Mouse (Mus musculus) limb, embryonic 15.5 days (tissue): ENCODE data around the gene Wbp2. TPM values are rescaled to one million over a fixed set of nuclear protein-coding genes. Genes with fewer than 3 reads are reported as not detected.

ENCODE experiments used
- ATAC-seq: fragments of 200-750 bp; cut with Nextera tagmentation; 2 replicates; pipeline ENCODE4 v1.8.0; 2017; ENCODE audit warnings: low read depth, moderate TSS enrichment; ENCODE audit not compliant: insufficient number of reproducible peaks, low FRiP score, low TSS enrichment
- H3K27ac ChIP-seq: fragments of 300-500 bp; sonication (generic); 2 replicates; pipeline ENCODE4 v1.5.1; 2015; ENCODE audit warnings: moderate library complexity, mild to moderate bottlenecking, inconsistent platforms
- H3K27me3 ChIP-seq: fragments of 300-500 bp; sonication (generic); 2 replicates; pipeline ENCODE4 v1.6.1; 2015; ENCODE audit warnings: inconsistent platforms
- H3K36me3 ChIP-seq: fragments of 300-500 bp; sonication (generic); 2 replicates; pipeline ENCODE4 v1.6.1; 2015; ENCODE audit warnings: inconsistent platforms
- H3K4me1 ChIP-seq: fragments of 300-500 bp; sonication (generic); 2 replicates; pipeline ENCODE4 v1.6.1; 2015; ENCODE audit warnings: inconsistent platforms
- H3K4me2 ChIP-seq: fragments of 300-500 bp; sonication (generic); 2 replicates; pipeline ENCODE4 v1.6.1; 2015; ENCODE audit warnings: mild to moderate bottlenecking, inconsistent platforms
- H3K4me3 ChIP-seq: fragments of 300-500 bp; sonication (generic); 2 replicates; pipeline ENCODE4 v1.5.1; 2015; ENCODE audit warnings: mild to moderate bottlenecking, inconsistent platforms
- H3K9ac ChIP-seq: fragments of 300-500 bp; sonication (generic); 2 replicates; pipeline ENCODE4 v1.6.1; 2015; ENCODE audit warnings: inconsistent platforms
- H3K9me3 ChIP-seq: fragments of 300-500 bp; sonication (generic); 2 replicates; pipeline ENCODE4 v1.6.1; 2016; ENCODE audit warnings: inconsistent platforms
- whole genome bisulfite sequencing: fragments of 180-500 bp; shearing (Covaris S2); methylation state at CpG from one replicate; pipeline ENCODE4 v1.1.7; 2015; 5-methylcytosine and 5-hydroxymethylcytosine counted together
- polyA plus RNA-seq: library from polyadenylated mRNA; unstranded; fragments of >200 nt; fragmentation: Nextera tagmentation; extraction: Ambion mirVana; gene quantifications from 2 replicates; pipeline ENCODE4 v1.2.1, GENCODE M21; 2015

The Wbp2 gene
- polyA plus RNA-seq, 1 experiment from 2014 or later: 61.6 TPM

DNA sequence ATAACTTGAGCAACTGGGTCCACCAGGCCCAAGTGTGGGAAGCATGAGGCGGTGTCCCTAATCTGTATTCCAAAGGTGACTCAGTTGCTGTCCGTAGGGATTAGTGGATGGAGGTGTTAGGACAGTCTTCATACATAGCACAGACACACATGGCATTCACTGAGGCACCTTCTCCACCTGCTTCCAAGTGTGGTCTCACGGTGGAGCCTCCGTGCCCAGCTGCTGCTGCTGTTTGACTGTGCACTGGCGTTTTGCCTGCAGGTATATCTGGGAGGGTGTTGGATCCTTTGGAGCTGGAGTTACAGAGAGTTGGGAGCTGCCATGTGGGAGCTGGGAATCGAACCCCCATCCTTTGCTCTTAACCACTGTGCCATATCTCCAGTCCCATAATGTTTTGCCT is 52.2 kb downstream of the Wbp2 start:
- no peak for ATAC-seq
- no peaks in the 10 kb centered on the region for H3K9me3 ChIP-seq
- no peaks in the 10 kb centered on the region for H3K27me3 ChIP-seq
- H3K4me3 ChIP-seq: no peak overlapping the region
- H3K4me2 ChIP-seq: no peak overlapping the region
- H3K36me3 ChIP-seq: peaks cover 22% of the 10 kb centered on the region
- peaks cover 17% of the 10 kb centered on the region for H3K4me1 ChIP-seq
- no peak overlapping the region for H3K9ac ChIP-seq
- WGBS: 92% methylated on average over 6 of the region's 6 CpGs
- no peak overlapping the region; the same call in 1 of the 2 replicates for H3K27ac ChIP-seq

DNA sequence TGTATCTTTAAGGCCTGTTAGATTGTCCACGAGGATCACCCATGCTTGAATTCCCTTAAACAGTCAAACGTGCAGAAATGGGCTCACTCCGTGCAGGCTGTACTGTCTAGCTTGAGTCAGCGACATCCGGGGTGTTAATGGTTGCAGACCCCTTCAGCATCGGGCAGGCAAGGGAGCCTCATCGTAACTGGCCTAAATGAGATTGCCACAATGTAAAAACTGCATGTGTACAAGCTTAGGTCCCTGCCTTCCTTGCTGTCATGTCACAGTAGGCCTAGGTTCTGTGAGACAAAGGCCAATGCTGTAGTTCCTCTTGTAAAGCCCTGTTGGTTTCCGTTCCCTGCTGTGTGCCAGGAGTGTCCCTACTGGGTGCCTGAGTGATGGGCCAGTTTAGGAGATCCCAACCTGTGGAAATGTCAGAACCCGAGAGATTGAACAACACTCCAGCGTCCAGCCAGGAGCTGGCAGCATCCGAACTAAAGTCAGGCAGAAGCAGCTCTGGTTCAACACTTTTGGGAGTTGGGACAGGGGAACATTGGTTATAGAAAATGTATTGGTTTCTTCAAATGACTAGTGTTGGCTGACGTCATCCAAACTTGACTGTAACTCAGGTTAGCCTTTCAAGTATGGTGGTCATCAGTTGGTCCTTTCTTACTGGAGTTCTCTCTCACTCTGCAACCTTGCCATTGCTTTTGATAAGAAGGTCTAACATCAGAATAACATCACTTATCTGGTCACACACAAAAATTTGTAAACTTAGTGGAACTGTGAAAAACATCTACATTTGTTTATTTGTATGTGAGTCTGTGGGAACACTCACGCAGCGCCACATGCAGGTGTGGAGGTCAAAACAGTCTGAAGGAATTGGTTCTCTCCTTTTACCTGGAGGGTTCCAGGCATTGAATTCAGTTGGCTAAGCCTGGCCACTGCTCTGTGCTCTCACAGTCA is 55.6 kb downstream of the Wbp2 start:
- H3K4me3 ChIP-seq: peak overlapping the region; percentile 80
- H3K9ac ChIP-seq: peak overlapping the region; percentile 89
- ATAC-seq: no peak
- 25% methylated on average over 14 of the region's 14 CpGs for WGBS
- no peaks in the 10 kb centered on the region for H3K9me3 ChIP-seq
- peaks cover 19% of the 10 kb centered on the region for H3K4me1 ChIP-seq
- H3K27ac ChIP-seq: peak overlapping the region; percentile 100
- H3K36me3 ChIP-seq: peaks cover 3% of the 10 kb centered on the region; the same call in 1 of the 2 replicates
- no peaks in the 10 kb centered on the region for H3K27me3 ChIP-seq
- peak overlapping the region; percentile 79 for H3K4me2 ChIP-seq

DNA sequence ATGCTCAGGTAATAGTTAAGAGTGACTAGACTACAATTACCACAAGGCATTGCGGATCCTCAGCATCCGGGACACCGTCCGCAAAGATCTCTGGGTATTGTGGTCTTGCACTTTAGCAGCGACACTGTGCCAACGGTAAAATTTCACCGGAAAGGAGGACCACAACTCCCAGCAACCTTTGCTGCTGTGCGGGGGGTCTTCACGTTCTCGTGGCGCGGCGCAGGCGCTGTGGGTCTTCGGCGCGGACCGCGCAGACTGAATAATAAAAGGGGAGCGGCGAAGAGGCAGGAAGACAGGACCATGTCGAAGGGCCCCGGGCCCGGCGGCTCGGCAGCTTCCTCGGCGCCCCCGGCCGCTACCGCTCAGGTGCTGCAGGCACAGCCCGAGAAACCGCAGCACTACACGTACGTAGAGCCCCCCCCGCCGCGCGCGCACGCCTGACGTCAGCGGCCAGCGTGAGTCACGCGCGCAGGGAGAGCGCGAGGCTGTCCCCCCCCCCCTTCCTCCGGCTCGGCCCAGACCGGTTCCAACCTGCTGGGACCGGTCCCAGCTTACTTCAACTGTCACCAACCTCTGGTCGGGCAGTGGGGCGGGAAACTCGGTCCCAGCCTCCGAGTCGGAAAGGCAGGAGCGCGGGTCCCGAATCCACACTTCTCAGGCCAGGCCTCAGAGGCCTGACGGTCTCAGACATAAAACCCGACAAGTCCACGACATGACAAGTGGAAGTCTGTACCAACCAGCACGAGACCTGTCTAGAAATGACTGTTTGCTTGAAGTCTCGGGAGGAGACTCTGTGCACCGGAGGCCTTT is 56.5 kb downstream of the Wbp2 start, which contains the start of gene Unk:
Gene Unk (plus strand): TSS at position 235 of the 810 bp plus-strand sequence.
- Histone ChIP-seq H3K9me3 (no peaks in the 10 kb centered on the region), H3K4me2 (peak within 1 kb of the TSS; percentile 79), H3K9ac (peak within 1 kb of the TSS; percentile 89), H3K27ac (peak within 1 kb of the TSS; percentile 100), H3K4me1 (peaks cover 19% of the 10 kb centered on the region), H3K36me3 (peaks cover 3% of the 10 kb centered on the region; the same call in 1 of the 2 replicates), H3K27me3 (no peaks in the 10 kb centered on the region), H3K4me3 (peak within 1 kb of the TSS; percentile 80)
- 0% methylated on average over 63 of the region's 67 CpGs for WGBS
- peak; percentile 96 for ATAC-seq

DNA sequence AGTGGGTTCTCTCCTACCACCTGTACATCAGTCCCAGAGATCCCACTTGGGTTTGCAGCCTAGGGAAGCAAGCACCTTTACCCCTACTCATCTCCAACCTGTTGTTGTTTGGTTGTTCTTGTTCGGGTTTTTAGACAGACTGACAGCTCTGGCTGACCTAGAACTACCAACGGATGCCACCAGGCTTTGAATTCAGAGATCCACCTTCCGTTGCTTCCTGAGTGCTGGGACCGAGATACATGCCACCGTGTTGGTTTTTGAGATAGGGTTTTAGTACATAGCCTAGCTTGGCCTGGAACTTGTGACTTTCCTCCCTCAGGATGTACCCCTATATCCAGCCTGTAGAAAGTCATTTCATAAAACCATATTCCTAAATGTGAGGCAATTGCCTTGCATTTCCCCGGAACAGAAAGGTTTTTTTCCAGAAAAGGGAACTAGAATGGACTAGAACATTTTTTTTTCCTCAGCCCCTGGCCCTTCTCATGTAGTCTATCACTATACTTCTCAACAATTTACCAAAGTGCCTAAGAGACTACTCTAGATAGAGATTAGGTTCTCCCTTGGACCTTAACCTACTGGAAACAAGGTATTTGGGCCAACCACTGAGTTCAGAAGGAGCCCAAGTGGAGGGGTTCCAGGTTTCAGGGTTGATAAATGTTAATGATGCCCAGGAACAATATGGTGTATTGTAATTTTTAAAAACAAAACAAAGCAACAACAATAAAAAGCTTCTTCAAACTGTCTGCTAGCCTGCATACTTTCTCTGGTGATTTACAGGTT is 57.5 kb downstream of the Wbp2 start:
- Histone ChIP-seq H3K27me3 (no peaks in the 10 kb centered on the region), H3K4me3 (peak overlapping the region; percentile 80), H3K9me3 (no peaks in the 10 kb centered on the region), H3K4me1 (peaks cover 19% of the 10 kb centered on the region), H3K36me3 (no peaks in the 10 kb centered on the region), H3K4me2 (peak overlapping the region; percentile 49), H3K9ac (no peak overlapping the region), H3K27ac (peak overlapping the region; percentile 39)
- 79% methylated on average over 6 of the region's 6 CpGs for whole genome bisulfite sequencing
- ATAC-seq: no peak

Other genes with a start within 250 kb of the Wbp2 start
- 0.47 TPM in 2 replicates for gene Myo15b, start 228.6 kb downstream of the Wbp2 start, polyA plus RNA-seq
- 19.6 and 27.4 TPM in 2 replicates for gene Smim5, start 187.0 kb downstream of the Wbp2 start, polyA plus RNA-seq
- gene Smim6, start 175.0 kb downstream of the Wbp2 start, polyA plus RNA-seq: 1.0 and 1.7 TPM in 2 replicates
- gene Sap30bp, start 153.7 kb downstream of the Wbp2 start, polyA plus RNA-seq: 31.3 and 36.1 TPM in 2 replicates
- gene Recql5, start 153.5 kb downstream of the Wbp2 start, polyA plus RNA-seq: 17.0 and 17.6 TPM in 2 replicates
- gene Itgb4, start 112.3 kb downstream of the Wbp2 start, polyA plus RNA-seq: 14.7 and 15.7 TPM in 2 replicates
- 174 and 194 TPM in 2 replicates for gene Galk1, start 74.3 kb downstream of the Wbp2 start, polyA plus RNA-seq
- 1,660 and 1,740 TPM in 2 replicates for gene H3f3b, start 59.0 kb downstream of the Wbp2 start, polyA plus RNA-seq
- gene Unk, start 56.7 kb downstream of the Wbp2 start, polyA plus RNA-seq: 34.7 and 35.1 TPM in 2 replicates
- gene Unc13d, start 9.0 kb downstream of the Wbp2 start, polyA plus RNA-seq: 6.5 and 8.8 TPM in 2 replicates
- 31.2 and 42.4 TPM in 2 replicates for gene Trim47, start 40.2 kb upstream of the Wbp2 start, polyA plus RNA-seq
- gene Trim65, start 44.1 kb upstream of the Wbp2 start, polyA plus RNA-seq: 4.1 and 4.5 TPM in 2 replicates
- gene Mrpl38, start 51.9 kb upstream of the Wbp2 start, polyA plus RNA-seq: 83.9 and 85.5 TPM in 2 replicates
- 36.4 and 38.3 TPM in 2 replicates for gene Fbf1, start 81.2 kb upstream of the Wbp2 start, polyA plus RNA-seq
- gene Ten1, start 111.9 kb upstream of the Wbp2 start, polyA plus RNA-seq: 80.8 and 86.6 TPM in 2 replicates
- gene Acox1, start 112.0 kb upstream of the Wbp2 start, polyA plus RNA-seq: 31.3 and 32.0 TPM in 2 replicates
- 43.2 and 46.4 TPM in 2 replicates for gene Evpl, start 151.1 kb upstream of the Wbp2 start, polyA plus RNA-seq
- 108 and 109 TPM in 2 replicates for gene Srp68, start 187.2 kb upstream of the Wbp2 start, polyA plus RNA-seq
- 0.41 and 0.62 TPM in 2 replicates for gene Galr2, start 193.9 kb upstream of the Wbp2 start, polyA plus RNA-seq
- 66.2 and 73.8 TPM in 2 replicates for gene Exoc7, start 220.2 kb upstream of the Wbp2 start, polyA plus RNA-seq
- gene Foxj1, start 248.4 kb upstream of the Wbp2 start, polyA plus RNA-seq: 0.15 and 0.19 TPM in 2 replicates